In the genomic region with DNA sequence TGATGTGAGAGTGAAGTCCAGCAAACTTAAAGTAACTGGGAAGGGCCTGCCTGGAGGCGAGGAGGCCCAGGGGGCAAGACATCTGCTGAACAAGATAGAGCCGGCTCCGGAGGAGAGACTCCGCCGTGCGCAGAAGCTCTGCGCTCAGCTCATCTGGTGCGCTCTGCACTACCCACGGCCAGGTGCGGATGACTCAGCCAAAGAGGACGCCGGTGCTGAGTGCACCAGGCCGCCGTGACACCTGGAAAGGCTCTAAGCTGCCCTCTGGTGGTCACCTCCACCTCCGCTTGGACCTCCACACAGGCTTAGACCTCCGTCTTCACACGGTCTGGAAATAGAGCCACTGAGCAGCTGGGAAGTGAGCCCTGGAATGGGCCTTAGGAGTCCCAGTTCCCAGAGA, we compare ENCODE assay signal across 8 mouse cellular contexts. TPM values are rescaled to one million over a fixed set of nuclear protein-coding genes. Genes with fewer than 3 reads are reported as not detected.
DNase-seq lines count a peak whose midpoint lies in the region; ATAC-seq and TF ChIP-seq lines count a peak whose summit lies in the region.

No protein-coding gene starts in this region.

- H3K27ac ChIP-seq in ES-E14 (ENCODE audit: insufficient read depth, low read depth, low read length, poor library complexity, severe bottlenecking): peak overlapping the region; percentile 61
- H3K27ac ChIP-seq in forebrain, embryonic 10.5 days: peak overlapping the region; percentile 36; the same call in 1 of the 2 replicates
- H3K27ac ChIP-seq in limb, embryonic 11.5 days (replicated peaks; ENCODE audit: low read depth, low read length): no peak overlapping the region
- H3K27ac ChIP-seq in midbrain, embryonic 11.5 days (ENCODE audit: low read depth, low read length): no peak overlapping the region

- no peak for DNase-seq in ES-E14 (ENCODE audit: low read depth, low spot score)
- peak; percentile 83 for DNase-seq in c-Kit-negative CD71-positive TER-119-positive erythroid progenitor cells, embryonic 14.5 days (ENCODE audit: low read depth, low spot score)
- peak; percentile 74 for DNase-seq in forebrain, embryonic 10.5 days (ENCODE audit: extremely low spot score, low spot score)
- peak; percentile 81 for DNase-seq in heart, postnatal 4 days
- DNase-seq in limb, embryonic 11.5 days (ENCODE audit: low spot score): peak; percentile 86
- peak; percentile 93 for DNase-seq in midbrain, embryonic 11.5 days (ENCODE audit: low spot score, missing footprints)
- peak; percentile 82 for DNase-seq in splenic B cell, adult 2 months (ENCODE audit: low read depth, low spot score)

- no peaks in the 10 kb centered on the region for H3K36me3 ChIP-seq in ES-E14 (ENCODE audit: control insufficient read depth, insufficient read depth, low read length, poor library complexity, severe bottlenecking)
- no peaks in the 10 kb centered on the region for H3K36me3 ChIP-seq in forebrain, embryonic 10.5 days (replicated peaks)
- no peaks in the 10 kb centered on the region for H3K36me3 ChIP-seq in limb, embryonic 11.5 days (ENCODE audit: control insufficient read depth, insufficient read depth, low read length)
- no peaks in the 10 kb centered on the region for H3K36me3 ChIP-seq in midbrain, embryonic 11.5 days (ENCODE audit: control insufficient read depth, insufficient read depth, low read length)
- H3K36me3 ChIP-seq in splenic B cell, adult 2 months (ENCODE audit: control insufficient read depth, insufficient read depth, low read length, poor library complexity, severe bottlenecking): no peaks in the 10 kb centered on the region

- H3K4me2 ChIP-seq in limb, embryonic 11.5 days (ENCODE audit: low read depth, severe bottlenecking): peak overlapping the region; percentile 13; the same call in 1 of the 2 replicates
- H3K4me2 ChIP-seq in midbrain, embryonic 11.5 days: no peak overlapping the region

- H3K4me3 ChIP-seq in ES-E14 (ENCODE audit: insufficient read depth in 1 of 2, low read depth in 1 of 2, low read length in 2 of 2, poor library complexity in 1 of 2, severe bottlenecking in 1 of 2): peak overlapping the region; percentile 7 to 15; a peak in 3 of 4 replicates
- H3K4me3 ChIP-seq in forebrain, embryonic 10.5 days: peak overlapping the region; percentile 34
- H3K4me3 ChIP-seq in limb, embryonic 11.5 days (ENCODE audit: low read depth, low read length): no peak overlapping the region
- no peak overlapping the region for H3K4me3 ChIP-seq in midbrain, embryonic 11.5 days (ENCODE audit: low read depth, low read length)

- in situ Hi-C loops in ES-E14 (cut with MboI; ENCODE audit: low sequenced_read_pairs in 2 of 2, unreplicated experiment in 2 of 2): no loop called here

- peaks cover 90% of the 10 kb centered on the region for H3K27me3 ChIP-seq in forebrain, embryonic 10.5 days (ENCODE audit: poor library complexity, severe bottlenecking)
- H3K27me3 ChIP-seq in limb, embryonic 11.5 days (ENCODE audit: control insufficient read depth, insufficient read depth, low read length): peaks cover 39% of the 10 kb centered on the region
- peaks cover 56% of the 10 kb centered on the region for H3K27me3 ChIP-seq in midbrain, embryonic 11.5 days (ENCODE audit: control insufficient read depth, insufficient read depth, low read length)
- H3K27me3 ChIP-seq in splenic B cell, adult 2 months (ENCODE audit: control insufficient read depth, insufficient read depth, low read length, poor library complexity, severe bottlenecking): no peaks in the 10 kb centered on the region

- WGBS in forebrain, embryonic 10.5 days: 5% methylated on average over 17 of the region's 17 CpGs
- whole genome bisulfite sequencing in limb, embryonic 11.5 days: 3% methylated on average over 17 of the region's 17 CpGs
- WGBS in midbrain, embryonic 11.5 days: 9% methylated on average over 17 of the region's 17 CpGs

- peak; percentile 61 for ATAC-seq in limb, embryonic 11.5 days (ENCODE audit: insufficient number of reproducible peaks, low FRiP score, low TSS enrichment, low read depth)
- peak; percentile 64 for ATAC-seq in midbrain, embryonic 11.5 days (ENCODE audit: low FRiP score)
- no peak for ATAC-seq in monocyte, adult 5-6 weeks (replicated peaks; ENCODE audit: insufficient number of reproducible peaks, low FRiP score, low TSS enrichment, poor library complexity, severe bottlenecking)

- H3K4me1 ChIP-seq in ES-E14 (ENCODE audit: control insufficient read depth in 2 of 2, insufficient read depth in 2 of 2, low read length in 2 of 2, poor library complexity in 1 of 2): peaks cover 15 to 32% of the 10 kb centered on the region in 2 experiments
- H3K4me1 ChIP-seq in forebrain, embryonic 10.5 days: peaks cover 60% of the 10 kb centered on the region
- peaks cover 14% of the 10 kb centered on the region for H3K4me1 ChIP-seq in limb, embryonic 11.5 days (ENCODE audit: control insufficient read depth, insufficient read depth, low read length)
- peaks cover 7% of the 10 kb centered on the region for H3K4me1 ChIP-seq in midbrain, embryonic 11.5 days (ENCODE audit: control insufficient read depth, insufficient read depth, low read length)

- H3K9ac ChIP-seq in ES-E14 (ENCODE audit: insufficient read depth, low read depth, low read length, poor library complexity, severe bottlenecking): peak overlapping the region; percentile 58
- H3K9ac ChIP-seq in limb, embryonic 11.5 days (ENCODE audit: low read length): no peak overlapping the region
- H3K9ac ChIP-seq in midbrain, embryonic 11.5 days (ENCODE audit: low read length): no peak overlapping the region

- no peaks in the 10 kb centered on the region for H3K9me3 ChIP-seq in ES-E14 (ENCODE audit: control insufficient read depth, insufficient read depth, low read depth, low read length)
- H3K9me3 ChIP-seq in forebrain, embryonic 10.5 days: no peaks in the 10 kb centered on the region
- H3K9me3 ChIP-seq in limb, embryonic 11.5 days (ENCODE audit: control insufficient read depth, low read length): no peaks in the 10 kb centered on the region
- H3K9me3 ChIP-seq in midbrain, embryonic 11.5 days (ENCODE audit: control insufficient read depth, low read length): no peaks in the 10 kb centered on the region

TF ChIP-seq in ES-E14, 5 proteins besides CTCF, POLR2A, EP300 and RAD21:
- peak; percentile 6; the same call in 1 of the 2 replicates for TF ChIP-seq ZC3H11A (IDR thresholded peaks at IDR 0.05; ENCODE audit: borderline replicate concordance, low read depth, low read length)
- peak; percentile 99 for TF ChIP-seq MAFK (IDR thresholded peaks at IDR 0.05; ENCODE audit: insufficient read depth, low read depth, low read length)
- TF ChIP-seq CHD2 (IDR thresholded peaks at IDR 0.05; ENCODE audit: low read depth, low read length): no peak
TF ChIP-seq in ES-E14: peak in this region for 2.

RNA-seq across cellular contexts. Expression of a gene that starts 7.7 kb away (rescaled TPM):
- 306 and 332 TPM in 2 replicates for total RNA-seq in ES-E14 (2012; rRNA removed)
- polyA plus RNA-seq in forebrain, embryonic 10.5 days (2016; fragmentation: Nextera tagmentation; extraction: Ambion mirVana): 204 and 219 TPM in 2 replicates
- 100 to 1,000 TPM; 168 to 174 TPM for total RNA-seq in heart, postnatal 4 days (2021)
- polyA plus RNA-seq in limb, embryonic 11.5 days (2014; fragmentation: Nextera tagmentation; extraction: Ambion mirVana): 81.4 and 82.2 TPM in 2 replicates
- 87.0 and 94.1 TPM in 2 replicates for polyA plus RNA-seq in midbrain, embryonic 11.5 days (2014; fragmentation: Nextera tagmentation; extraction: Ambion mirVana)
- 7.1 to 8.5 TPM (median 8.2 TPM) in 3 replicates for total RNA-seq in monocyte, adult 5-6 weeks (2017)

RNA-seq across cellular contexts. Expression of a gene that starts 14.1 kb away (rescaled TPM):
- total RNA-seq in ES-E14 (2012; rRNA removed): 541 and 635 TPM in 2 replicates
- polyA plus RNA-seq in forebrain, embryonic 10.5 days (2016; fragmentation: Nextera tagmentation; extraction: Ambion mirVana): 55.1 and 68.7 TPM in 2 replicates
- 10 to 100 TPM; 35.5 to 37.4 TPM for total RNA-seq in heart, postnatal 4 days (2021)
- polyA plus RNA-seq in limb, embryonic 11.5 days (2014; fragmentation: Nextera tagmentation; extraction: Ambion mirVana): 21.7 and 23.2 TPM in 2 replicates
- polyA plus RNA-seq in midbrain, embryonic 11.5 days (2014; fragmentation: Nextera tagmentation; extraction: Ambion mirVana): 22.9 and 29.8 TPM in 2 replicates
- total RNA-seq in monocyte, adult 5-6 weeks (2017): 3.1 TPM in 1 of 3 replicates, not detected in the others

RNA-seq across cellular contexts. Expression of a gene that starts 27.8 kb away (rescaled TPM):
- total RNA-seq in ES-E14 (2012; rRNA removed): 82.8 and 92.5 TPM in 2 replicates
- 155 and 164 TPM in 2 replicates for polyA plus RNA-seq in forebrain, embryonic 10.5 days (2016; fragmentation: Nextera tagmentation; extraction: Ambion mirVana)
- 10 to 100 TPM; 45.1 to 52.7 TPM for total RNA-seq in heart, postnatal 4 days (2021)
- polyA plus RNA-seq in limb, embryonic 11.5 days (2014; fragmentation: Nextera tagmentation; extraction: Ambion mirVana): 128 and 135 TPM in 2 replicates
- 118 and 121 TPM in 2 replicates for polyA plus RNA-seq in midbrain, embryonic 11.5 days (2014; fragmentation: Nextera tagmentation; extraction: Ambion mirVana)
- total RNA-seq in monocyte, adult 5-6 weeks (2017): 11.8 to 21.1 TPM (median 12.5 TPM) in 3 replicates

RNA-seq across cellular contexts. Expression of a gene that starts 34.1 kb away (rescaled TPM):
- total RNA-seq in ES-E14 (2012; rRNA removed): 2.1 and 6.6 TPM in 2 replicates
- 20.7 and 21.5 TPM in 2 replicates for polyA plus RNA-seq in forebrain, embryonic 10.5 days (2016; fragmentation: Nextera tagmentation; extraction: Ambion mirVana)
- total RNA-seq in heart, postnatal 4 days (2021): 10 to 100 TPM; 26.7 to 28.1 TPM
- 0.61 TPM in 1 of 2 replicates, not detected in the other for polyA plus RNA-seq in limb, embryonic 11.5 days (2014; fragmentation: Nextera tagmentation; extraction: Ambion mirVana)
- polyA plus RNA-seq in midbrain, embryonic 11.5 days (2014; fragmentation: Nextera tagmentation; extraction: Ambion mirVana): 8.5 and 12.0 TPM in 2 replicates
- total RNA-seq in monocyte, adult 5-6 weeks (2017): not detected in 3 replicates

RNA-seq across cellular contexts. Expression of a gene that starts 49.5 kb away (rescaled TPM):
- 1.6 and 6.4 TPM in 2 replicates for total RNA-seq in ES-E14 (2012; rRNA removed)
- not detected in 2 replicates for polyA plus RNA-seq in forebrain, embryonic 10.5 days (2016; fragmentation: Nextera tagmentation; extraction: Ambion mirVana)
- not detected for total RNA-seq in heart, postnatal 4 days (2021)
- not detected in 2 replicates for polyA plus RNA-seq in limb, embryonic 11.5 days (2014; fragmentation: Nextera tagmentation; extraction: Ambion mirVana)
- not detected in 2 replicates for polyA plus RNA-seq in midbrain, embryonic 11.5 days (2014; fragmentation: Nextera tagmentation; extraction: Ambion mirVana)
- total RNA-seq in monocyte, adult 5-6 weeks (2017): not detected in 3 replicates

Comparison
In these comparisons a context has a peak if more than half of its experiments do, and no peak if none do; other contexts are left out.
1. H3K27ac ChIP-seq: peak in ES-E14 (single experiment) and forebrain, embryonic 10.5 days (single experiment); none in limb, embryonic 11.5 days (single experiment) and midbrain, embryonic 11.5 days (single experiment).
2. H3K4me3 ChIP-seq: peak in ES-E14 (2 of 2) and forebrain, embryonic 10.5 days (single experiment); none in limb, embryonic 11.5 days (single experiment) and midbrain, embryonic 11.5 days (single experiment).
3. RNA of a gene that starts 7.7 kb away (total RNA-seq): 306 to 332 TPM in ES-E14 and 168 to 174 TPM in heart, postnatal 4 days; 7.1 to 8.5 TPM in monocyte, adult 5-6 weeks; every median in the first group is over 10 times any median in the second.